Mouse (Mus musculus) hindbrain, embryonic 16.5 days (tissue): ENCODE data around the gene Med24. TPM values are rescaled to one million over a fixed set of nuclear protein-coding genes. Genes with fewer than 3 reads are reported as not detected.
"Not testable (repeated sequence)": the region's sequence is repeated elsewhere in the genome, so short reads cannot be mapped to it uniquely, and the experiment has no call there.

ENCODE experiments used
- ATAC-seq: fragments of 200-750 bp; cut with Nextera tagmentation; 2 replicates; pipeline ENCODE4 v1.8.0; 2017; ENCODE audit warnings: moderate TSS enrichment, moderate library complexity
- H3K27ac ChIP-seq: fragments of 300-500 bp; sonication (generic); 2 replicates; pipeline ENCODE4 v1.5.1; 2014; ENCODE audit warnings: low read depth, mild to moderate bottlenecking, control low read depth, low read length, moderate library complexity
- H3K27me3 ChIP-seq: fragments of 300-500 bp; sonication (generic); replicated peaks from 2 replicates; pipeline ENCODE4 v1.6.1; 2014; ENCODE audit warnings: low read length; ENCODE audit not compliant: control insufficient read depth, insufficient read depth
- H3K36me3 ChIP-seq: fragments of 300-500 bp; sonication (generic); 2 replicates; pipeline ENCODE4 v1.6.1; 2014; ENCODE audit warnings: mild to moderate bottlenecking, low read length, moderate library complexity, mixed read lengths; ENCODE audit not compliant: control insufficient read depth, insufficient read depth
- H3K4me1 ChIP-seq: fragments of 300-500 bp; sonication (generic); 2 replicates; pipeline ENCODE4 v1.6.1; 2014; ENCODE audit warnings: low read depth, low read length; ENCODE audit not compliant: control insufficient read depth, insufficient read depth
- H3K4me2 ChIP-seq: fragments of 300-500 bp; sonication (generic); 2 replicates; pipeline ENCODE4 v1.6.1; 2014; ENCODE audit warnings: mild to moderate bottlenecking, low read length, control low read depth, moderate library complexity
- H3K4me3 ChIP-seq: fragments of 300-500 bp; sonication (generic); 2 replicates; pipeline ENCODE4 v1.5.1; 2014; ENCODE audit warnings: mild to moderate bottlenecking, low read length, control low read depth, moderate library complexity
- H3K9ac ChIP-seq: fragments of 300-500 bp; sonication (generic); 2 replicates; pipeline ENCODE4 v1.6.1; 2014; ENCODE audit warnings: low read depth, mild to moderate bottlenecking, control low read depth, low read length, moderate library complexity
- H3K9me3 ChIP-seq: fragments of 300-500 bp; sonication (generic); 2 replicates; pipeline ENCODE4 v1.6.1; 2014; ENCODE audit warnings: mild to moderate bottlenecking, low read length, moderate library complexity; ENCODE audit not compliant: control insufficient read depth
- WGBS: fragments of 180-500 bp; shearing (Covaris S2); extraction: QIAGEN DNeasy Blood & Tissue Kit; methylation state at CpG from one replicate; pipeline ENCODE4 v1.1.7; 2014; 5-methylcytosine and 5-hydroxymethylcytosine counted together
- polyA plus RNA-seq: library from polyadenylated mRNA; unstranded; fragments of >200 nt; fragmentation: Nextera tagmentation; extraction: Ambion mirVana; gene quantifications from 2 replicates; pipeline ENCODE4 v1.2.1, GENCODE M21; 2015

Med24 gene
- polyA plus RNA-seq, 1 experiment from 2014 or later, result 62.5 TPM

DNA sequence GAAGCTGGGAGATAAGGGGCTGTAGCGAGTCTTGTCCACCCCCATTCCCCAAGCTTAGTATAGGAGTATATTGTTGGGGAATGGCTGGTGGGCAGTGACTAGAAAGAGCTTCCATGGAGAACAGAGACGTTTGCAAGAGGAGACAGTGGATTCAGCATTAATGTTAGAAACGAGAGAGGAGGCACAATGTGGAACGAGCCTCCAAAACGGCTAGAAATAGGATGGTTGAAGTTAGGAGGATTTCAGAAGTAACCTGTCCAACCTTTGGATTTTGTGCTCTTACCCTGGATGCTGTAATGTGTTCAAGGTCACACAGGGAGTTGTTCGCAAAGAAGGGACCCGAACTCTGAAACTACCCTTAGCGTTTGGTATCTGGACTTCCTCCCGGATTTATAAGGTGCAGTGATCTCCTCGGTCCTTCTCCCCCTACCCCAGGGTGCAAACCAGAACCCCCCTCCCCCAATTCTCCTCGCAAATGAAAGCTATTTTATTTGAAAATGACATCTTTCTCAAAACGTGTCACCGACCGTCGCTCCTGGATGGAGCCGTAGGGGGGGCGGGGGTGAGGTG, 11.9 kb upstream of the Med24 start:
- Histone ChIP-seq H3K27ac (peak overlapping the region; percentile 100), H3K4me3 (peak overlapping the region; percentile 85), H3K4me2 (peak overlapping the region; percentile 91), H3K36me3 (no peaks in the 10 kb centered on the region), H3K27me3 (no peaks in the 10 kb centered on the region), H3K9me3 (no peaks in the 10 kb centered on the region), H3K4me1 (peaks cover 44% of the 10 kb centered on the region), H3K9ac (peak overlapping the region; percentile 99)
- no peak for ATAC-seq
- WGBS, result under 1% methylated on average over 16 of the region's 17 CpGs

DNA sequence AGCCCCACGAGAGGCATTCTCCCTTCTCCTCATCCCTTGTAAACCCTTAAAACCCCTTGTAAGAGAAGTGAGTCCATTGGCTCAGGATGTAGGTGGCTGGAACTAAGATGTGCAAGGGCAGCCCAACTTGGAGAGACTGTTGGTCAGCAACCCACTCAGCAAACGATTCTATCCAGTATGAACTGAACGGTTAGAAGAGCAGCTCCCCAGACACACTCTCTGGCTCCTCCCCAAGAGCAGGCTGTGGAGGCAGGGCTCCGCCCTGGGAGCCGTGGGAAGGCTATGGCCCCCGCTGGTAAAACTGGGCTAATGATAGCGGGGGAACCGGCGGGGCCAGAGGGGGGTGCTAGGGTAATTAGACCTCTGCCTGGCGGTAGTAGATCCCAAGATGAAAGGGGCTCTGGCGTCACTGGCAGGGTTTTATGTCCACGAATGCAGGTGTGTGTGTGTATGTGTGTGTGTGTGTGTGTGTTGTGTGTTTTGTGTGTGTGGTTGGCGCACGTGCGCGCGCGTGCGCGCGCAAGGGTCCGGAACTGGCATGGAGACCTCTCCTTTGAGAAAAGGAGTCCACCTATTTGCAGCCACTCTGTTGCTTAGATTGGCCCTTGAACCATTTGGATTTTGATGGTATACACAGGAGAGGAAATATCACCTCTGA, 11.3 kb upstream of the Med24 start, which contains the start of gene Thra:
Gene Thra, plus strand, starts transcription at position 246 of the 658 bp plus-strand sequence.
- no peaks in the 10 kb centered on the region for H3K27me3 ChIP-seq
- WGBS, result 0% methylated on average over 22 of the region's 22 CpGs
- H3K4me1 ChIP-seq, result peaks cover 38% of the 10 kb centered on the region

DNA sequence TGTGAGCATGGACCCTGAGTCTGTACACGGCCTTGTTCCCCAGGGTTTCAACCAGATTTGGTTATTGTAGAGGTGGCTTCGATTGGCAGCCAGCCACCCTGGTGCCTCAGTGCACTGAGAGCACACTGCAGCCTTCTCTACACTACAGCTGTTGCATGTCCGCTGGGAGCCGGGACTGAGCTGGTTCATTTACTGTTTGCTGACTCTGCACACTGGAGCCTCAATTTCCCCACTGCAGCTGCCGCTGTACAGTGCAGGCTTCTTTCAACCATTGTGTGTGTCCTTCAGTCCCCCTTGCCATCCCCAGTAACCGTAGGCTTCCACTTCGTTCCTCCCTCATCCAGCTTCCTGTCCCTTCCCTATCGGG, 10.8 kb upstream of the Med24 start:
- Histone ChIP-seq H3K4me1 (peaks cover 33% of the 10 kb centered on the region), H3K4me3 (peak overlapping the region; percentile 85), H3K27ac (peak overlapping the region; percentile 100), H3K36me3 (no peaks in the 10 kb centered on the region), H3K9me3 (no peaks in the 10 kb centered on the region), H3K9ac (peak overlapping the region; percentile 99), H3K4me2 (peak overlapping the region; percentile 91), H3K27me3 (no peaks in the 10 kb centered on the region)
- ATAC-seq, result peak; percentile 25; the same call in 1 of the 2 replicates
- 3% methylated on average over 8 of the region's 8 CpGs for WGBS

More for the DNA sequence above, 11.3 kb upstream of the Med24 start, which contains the start of gene Thra:
- Histone ChIP-seq H3K4me3 (peak within 1 kb of the TSS; percentile 85), H3K9ac (peak within 1 kb of the TSS; percentile 99), H3K4me2 (peak within 1 kb of the TSS; percentile 91), H3K27ac (peak within 1 kb of the TSS; percentile 100), H3K36me3 (no peaks in the 10 kb centered on the region), H3K9me3 (no peaks in the 10 kb centered on the region)
- peak; percentile 51 for ATAC-seq

DNA sequence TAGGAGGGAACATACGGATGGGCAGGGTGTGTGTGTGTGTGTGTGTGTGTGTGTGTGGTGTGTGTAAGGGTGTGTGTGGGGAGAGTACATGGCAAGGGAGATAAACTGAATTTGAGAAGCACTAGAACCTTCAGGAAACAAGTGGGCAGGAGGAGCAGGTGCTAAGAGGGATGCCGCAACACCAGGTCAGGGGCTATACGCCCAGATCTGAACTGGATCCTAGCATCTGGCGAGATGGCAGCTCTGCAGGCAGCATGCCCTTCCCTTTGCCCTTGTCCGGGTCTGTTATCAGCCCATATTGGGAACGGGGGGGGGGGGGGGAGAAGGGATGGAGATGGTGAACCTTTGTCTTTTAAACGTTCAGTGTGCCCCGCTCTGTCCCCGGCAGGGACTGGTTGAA, 9.7 kb upstream of the Med24 start:
- H3K27ac ChIP-seq, result peak overlapping the region; percentile 71
- peak overlapping the region; percentile 2; the same call in 1 of the 2 replicates for H3K4me2 ChIP-seq
- H3K9me3 ChIP-seq, result 0 out of 2 replicates have a peak, but pooled peaks cover 2% of the 10 kb centered on the region
- H3K4me1 ChIP-seq, result peaks cover 22% of the 10 kb centered on the region
- WGBS, result 57% methylated on average over 7 of the region's 9 CpGs
- ATAC-seq, result no peak
- no peaks in the 10 kb centered on the region for H3K36me3 ChIP-seq
- H3K27me3 ChIP-seq, result no peaks in the 10 kb centered on the region
- H3K4me3 ChIP-seq, result no peak overlapping the region
- H3K9ac ChIP-seq, result peak overlapping the region; percentile 24; the same call in 1 of the 2 replicates

DNA sequence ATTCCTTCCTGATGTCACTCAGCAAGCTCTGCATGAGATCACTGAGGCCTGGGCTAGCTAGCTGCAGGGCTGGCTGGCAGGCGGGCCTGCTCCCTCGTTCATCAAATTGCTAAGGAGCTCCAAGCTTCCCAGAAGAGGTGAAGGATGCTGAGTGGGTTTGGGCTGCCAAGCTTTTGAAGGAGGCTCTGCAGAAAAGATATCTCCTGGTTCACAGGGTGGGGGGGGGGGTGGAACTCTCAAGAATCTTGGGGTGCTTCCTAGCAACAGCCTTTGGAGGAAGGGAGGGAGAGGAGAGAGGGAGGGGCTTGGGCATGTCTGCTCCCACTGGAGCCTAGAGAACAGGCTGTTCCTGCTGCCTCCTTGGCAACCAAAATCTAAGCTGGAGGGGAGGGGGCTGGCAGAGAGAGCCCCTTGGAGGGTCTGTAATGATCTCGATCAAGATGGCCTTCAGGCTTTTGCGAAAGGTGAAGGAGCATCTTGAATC, 9.2 kb upstream of the Med24 start:
- no peak overlapping the region for H3K4me3 ChIP-seq

DNA sequence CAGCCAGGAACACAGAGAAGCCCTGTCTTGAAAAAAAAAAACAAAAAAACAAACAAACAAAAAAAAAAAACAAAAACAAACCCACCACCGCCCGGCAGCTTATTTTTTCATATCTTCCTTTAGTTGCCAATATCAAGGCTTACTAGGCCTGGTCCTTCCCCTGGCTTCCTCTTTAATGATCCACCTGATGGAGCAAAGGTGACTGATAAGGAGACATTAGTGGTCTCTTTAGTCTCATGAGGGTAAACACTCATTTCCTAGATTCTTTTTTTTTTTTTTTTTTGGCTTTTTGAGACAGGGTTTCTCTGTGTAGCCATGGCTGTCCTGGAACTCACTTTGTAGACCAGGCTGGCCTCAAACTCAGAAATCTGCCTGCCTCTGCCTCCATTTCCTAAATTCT, 8.0 kb upstream of the Med24 start:
- H3K4me3 ChIP-seq, ATAC-seq, H3K36me3 ChIP-seq, H3K4me2 ChIP-seq, H3K9me3 ChIP-seq, H3K27ac ChIP-seq, H3K9ac ChIP-seq, H3K27me3 ChIP-seq: not testable (repeated sequence)
- H3K4me1 ChIP-seq, result peaks cover 18% of the 10 kb centered on the region
- WGBS, result 100% methylated on average over 2 of the region's 2 CpGs

More for the DNA sequence above, 9.2 kb upstream of the Med24 start:
- peak overlapping the region; percentile 24; the same call in 1 of the 2 replicates for H3K9ac ChIP-seq
- H3K4me1 ChIP-seq, result peaks cover 18% of the 10 kb centered on the region
- WGBS, result 22% methylated on average over 4 of the region's 4 CpGs
- H3K36me3 ChIP-seq, result no peaks in the 10 kb centered on the region
- H3K27me3 ChIP-seq, result no peaks in the 10 kb centered on the region
- peak overlapping the region; percentile 2; the same call in 1 of the 2 replicates for H3K4me2 ChIP-seq
- 0 out of 2 replicates have a peak, but pooled peaks have one; percentile 10 for ATAC-seq
- peak overlapping the region; percentile 71 for H3K27ac ChIP-seq
- 0 out of 2 replicates have a peak, but pooled peaks cover 2% of the 10 kb centered on the region for H3K9me3 ChIP-seq

DNA sequence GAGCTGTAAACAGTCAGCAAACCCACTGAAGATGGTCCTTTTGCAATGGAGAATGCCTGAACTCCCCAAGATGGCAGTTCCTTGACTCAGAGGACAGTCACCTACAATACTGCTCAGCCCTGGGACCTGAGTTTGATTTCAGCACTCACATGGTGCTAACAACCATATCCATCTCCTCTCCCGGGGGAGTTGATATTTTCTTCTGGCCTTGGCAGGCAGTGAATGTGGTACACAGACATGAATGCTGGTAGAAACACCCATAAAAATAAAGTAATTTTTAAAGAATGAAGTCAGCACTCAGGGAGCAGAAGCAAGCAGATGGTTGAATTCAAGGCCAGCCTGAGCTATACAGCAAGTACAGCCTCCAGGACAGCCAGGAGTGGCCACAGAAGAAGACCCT, 6.9 kb upstream of the Med24 start:
- ATAC-seq, result no peak

DNA sequence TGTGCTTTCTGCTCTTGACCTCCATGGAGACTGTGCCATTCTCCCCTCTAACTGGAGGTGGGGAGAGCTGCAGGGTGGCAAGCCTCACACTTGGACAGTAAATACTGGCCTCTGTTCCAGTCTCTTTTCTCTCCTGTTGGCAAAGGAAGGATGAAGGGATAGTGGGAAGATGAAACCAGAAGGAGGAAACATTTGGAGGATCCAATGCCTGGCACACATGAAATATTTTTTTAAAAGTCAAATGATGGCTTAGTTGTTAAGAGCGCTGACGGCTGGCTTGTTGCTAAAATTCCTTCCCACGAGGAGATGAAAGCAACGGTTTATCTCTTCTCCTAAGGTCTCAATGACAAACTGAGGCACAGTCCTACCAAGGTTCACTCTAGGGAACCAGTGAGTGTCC, 5.9 kb upstream of the Med24 start:
- Histone ChIP-seq H3K4me2 (no peak overlapping the region), H3K36me3 (no peaks in the 10 kb centered on the region), H3K27me3 (no peaks in the 10 kb centered on the region), H3K4me3 (no peak overlapping the region), H3K9ac (no peak overlapping the region), H3K4me1 (peaks cover 16% of the 10 kb centered on the region), H3K9me3 (0 out of 2 replicates have a peak, but pooled peaks cover 2% of the 10 kb centered on the region), H3K27ac (no peak overlapping the region)
- 90% methylated on average over 4 of the region's 4 CpGs for WGBS
- no peak for ATAC-seq

More for the DNA sequence above, 6.9 kb upstream of the Med24 start:
- H3K9me3 ChIP-seq, result 0 out of 2 replicates have a peak, but pooled peaks cover 2% of the 10 kb centered on the region
- WGBS, result 89% methylated on average over 1 of the region's 1 CpGs
- H3K4me2 ChIP-seq, result no peak overlapping the region
- H3K4me3 ChIP-seq, result no peak overlapping the region
- no peaks in the 10 kb centered on the region for H3K36me3 ChIP-seq
- no peak overlapping the region for H3K9ac ChIP-seq
- H3K27ac ChIP-seq, result no peak overlapping the region
- no peaks in the 10 kb centered on the region for H3K27me3 ChIP-seq
- H3K4me1 ChIP-seq, result peaks cover 18% of the 10 kb centered on the region

DNA sequence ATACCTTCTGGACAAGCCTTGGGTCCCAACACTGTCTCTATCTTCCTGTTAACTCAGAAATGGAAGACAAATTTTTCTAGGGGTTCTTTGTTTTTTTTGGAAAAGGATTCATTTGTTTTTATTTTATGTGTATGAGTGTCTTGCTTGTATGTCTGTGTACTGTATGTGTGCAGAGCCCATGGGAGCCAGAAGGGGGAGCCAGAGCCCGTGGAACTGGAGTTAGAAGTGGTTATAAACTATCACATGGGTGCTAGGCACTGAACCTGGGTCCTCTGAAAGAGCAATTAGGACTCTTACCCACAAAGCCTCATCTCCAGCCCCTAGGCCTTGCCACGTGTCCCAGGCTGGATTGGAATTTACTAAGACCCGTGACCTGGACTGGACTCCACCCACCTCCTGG, 4.8 kb upstream of the Med24 start:
- no peak for ATAC-seq
- H3K36me3 ChIP-seq, result no peaks in the 10 kb centered on the region
- H3K9me3 ChIP-seq, result 0 out of 2 replicates have a peak, but pooled peaks cover 2% of the 10 kb centered on the region
- H3K4me1 ChIP-seq, result peaks cover 7% of the 10 kb centered on the region
- H3K27me3 ChIP-seq, result no peaks in the 10 kb centered on the region
- H3K4me2 ChIP-seq, result no peak overlapping the region
- 74% methylated on average over 3 of the region's 3 CpGs for WGBS
- no peak overlapping the region for H3K4me3 ChIP-seq
- no peak overlapping the region for H3K9ac ChIP-seq
- no peak overlapping the region for H3K27ac ChIP-seq
